Mouse (Mus musculus): ENCODE measurements around the gene Platr17. TPM values are rescaled to one million over a fixed set of nuclear protein-coding genes. Genes with fewer than 3 reads are reported as not detected.

Platr17 gene
- total and polyA plus RNA-seq, 3 experiments, result not detected

- Histone ChIP-seq H3K4me1 (ENCODE audit: control insufficient read depth in 1 of 2, insufficient read depth in 2 of 2) (peaks cover 0 to 11% of the 10 kb centered on the region in 2 experiments; a peak in 1 of 4 replicates), H3K79me2 (replicated peaks; ENCODE audit: control insufficient read depth, extremely low read depth, insufficient read depth, poor library complexity, severe bottlenecking) (peaks cover 27% of the 10 kb centered on the region), H3K27me3 (replicated peaks) (peaks cover 3% of the 10 kb centered on the region), H3K9ac (ENCODE audit: insufficient read depth, low read depth) (peak within 1 kb of the TSS; percentile 73), H3K4me2 (ENCODE audit: insufficient read depth, low read depth, poor library complexity, severe bottlenecking) (peak within 1 kb of the TSS; percentile 81), H3K9me3 (replicated peaks; ENCODE audit: low read length) (no peaks in the 10 kb centered on the region), H3K4me3 (replicated peaks in 1 of 3; ENCODE audit: low read depth in 2 of 3, low read length in 2 of 3, poor library complexity in 1 of 3) (peak within 1 kb of the TSS; percentile 73 to 95 (median 73)), H3K27ac (ENCODE audit: insufficient read depth, low read depth) (peak within 1 kb of the TSS; percentile 56; the same call in 1 of the 2 replicates), H3K36me3 (replicated peaks in 1 of 2; ENCODE audit: control insufficient read depth in 1 of 2, insufficient read depth in 1 of 2, low read length in 1 of 2) (peaks cover 7 to 12% of the 10 kb centered on the region in 2 experiments)
- in situ Hi-C loops (cut with MboI; ENCODE audit: low pct_ligation_motif_present, low pct_unique_long_range_greater_than_20kb, low sequenced_read_pairs) (no loop called here), dilution Hi-C loops (cut with MboI; ENCODE audit: extremely low pct_ligation_motif_present, extremely low pct_unique_long_range_greater_than_20kb, low sequenced_read_pairs) (no loop called here)
- DNase-seq (ENCODE audit: extremely low read depth), result peak; percentile 99
- TF ChIP-seq CTCF (conservative IDR thresholded peaks at IDR 0.05 in 1 of 2, IDR thresholded peaks at IDR 0.05 in 1 of 2; ENCODE audit: low read depth in 2 of 2, low read length in 2 of 2) (peak; percentile 58 to 91), MAFK (IDR thresholded peaks at IDR 0.05; ENCODE audit: insufficient replicate concordance, low read length) (0 out of 2 replicates have a peak, but pooled peaks have one; percentile 30), IRF4 (IDR thresholded peaks at IDR 0.05; ENCODE audit: low read depth, low read length) (peak; percentile 70; the same call in 1 of the 2 replicates), SMC3 (IDR thresholded peaks at IDR 0.05; ENCODE audit: low read depth, low read length) (peak; percentile 49), NELFE (IDR thresholded peaks at IDR 0.05; ENCODE audit: low read depth, low read length) (peak; percentile 52; the same call in 1 of the 2 replicates), POLR2A (IDR thresholded peaks at IDR 0.05; ENCODE audit: low read depth, low read length) (peak; percentile 82), NRF1 (IDR thresholded peaks at IDR 0.05; ENCODE audit: low read depth, low read length) (peak; percentile 90), ZC3H11A (IDR thresholded peaks at IDR 0.05; ENCODE audit: low read depth, low read length) (no peak), ELF1 (IDR thresholded peaks at IDR 0.05; ENCODE audit: low read depth, low read length) (peak; percentile 96), GABPA (IDR thresholded peaks at IDR 0.05; ENCODE audit: insufficient replicate concordance, low read depth, low read length) (peak; percentile 45; the same call in 1 of the 2 replicates), MAZ (IDR thresholded peaks at IDR 0.05; ENCODE audit: low read depth, low read length) (no peak), MEF2A (IDR thresholded peaks at IDR 0.05; ENCODE audit: borderline replicate concordance, low read depth, low read length) (peak; percentile 80; the same call in 1 of the 2 replicates), HCFC1 (IDR thresholded peaks at IDR 0.05; ENCODE audit: low read depth, low read length) (peak; percentile 88), TBP (conservative IDR thresholded peaks at IDR 0.05; ENCODE audit: low read depth, low read length) (peak; percentile 54; the same call in 1 of the 2 replicates), POLR2AphosphoS2 (IDR thresholded peaks at IDR 0.05; ENCODE audit: low read depth, low read length) (no peak; the same call in 1 of the 2 replicates), SIN3A (IDR thresholded peaks at IDR 0.05; ENCODE audit: low read length) (peak; percentile 92), MYC (IDR thresholded peaks at IDR 0.05; ENCODE audit: low read depth, low read length) (peak; percentile 95), ZMIZ1 (IDR thresholded peaks at IDR 0.05; ENCODE audit: low read depth, low read length) (0 out of 2 replicates have a peak, but pooled peaks have one; percentile 22), EP300 (IDR thresholded peaks at IDR 0.05; ENCODE audit: low read length) (0 out of 2 replicates have a peak, but pooled peaks have one; percentile 8), UBTF (IDR thresholded peaks at IDR 0.05; ENCODE audit: low read depth, low read length) (no peak), KAT2A (IDR thresholded peaks at IDR 0.05; ENCODE audit: insufficient replicate concordance, low read length) (peak; percentile 82; the same call in 1 of the 2 replicates), CHD1 (IDR thresholded peaks at IDR 0.05; ENCODE audit: low read depth, low read length) (no peak), MAX (IDR thresholded peaks at IDR 0.05; ENCODE audit: low read length) (peak; percentile 93), ETS1 (conservative IDR thresholded peaks at IDR 0.05; ENCODE audit: low read depth, low read length) (peak; percentile 14; the same call in 1 of the 2 replicates), JUN (IDR thresholded peaks at IDR 0.05; ENCODE audit: insufficient read depth, low read depth, low read length) (no peak), RAD21 (IDR thresholded peaks at IDR 0.05; ENCODE audit: low read depth, low read length) (peak; percentile 21), JUND (conservative IDR thresholded peaks at IDR 0.05; ENCODE audit: low read depth, low read length) (no peak), RCOR1 (conservative IDR thresholded peaks at IDR 0.05; ENCODE audit: low read depth, low read length) (0 out of 2 replicates have a peak, but pooled peaks have one; percentile 36), USF2 (conservative IDR thresholded peaks at IDR 0.05; ENCODE audit: low read depth, low read length) (no peak), TCF12 (IDR thresholded peaks at IDR 0.05; ENCODE audit: low read depth, low read length) (peak; percentile 73), CHD2 (IDR thresholded peaks at IDR 0.05; ENCODE audit: low read length) (peak; percentile 55), E2F4 (IDR thresholded peaks at IDR 0.05; ENCODE audit: insufficient replicate concordance, low read depth, low read length) (peak; percentile 61; the same call in 1 of the 2 replicates), MXI1 (IDR thresholded peaks at IDR 0.05; ENCODE audit: low read depth, low read length) (peak; percentile 79; the same call in 1 of the 2 replicates), BHLHE40 (IDR thresholded peaks at IDR 0.05; ENCODE audit: low read depth, low read length) (peak; percentile 68)
These were observed 14.3 kb upstream of the Platr17 start, which contains the start of gene Kifc1 for GRCm38 (mm10) chr17:33890533-33891059. TSS of gene Kifc1 (minus strand) at chr17:33890661.

All from CH12.LX (cell line).